In the genomic region with DNA sequence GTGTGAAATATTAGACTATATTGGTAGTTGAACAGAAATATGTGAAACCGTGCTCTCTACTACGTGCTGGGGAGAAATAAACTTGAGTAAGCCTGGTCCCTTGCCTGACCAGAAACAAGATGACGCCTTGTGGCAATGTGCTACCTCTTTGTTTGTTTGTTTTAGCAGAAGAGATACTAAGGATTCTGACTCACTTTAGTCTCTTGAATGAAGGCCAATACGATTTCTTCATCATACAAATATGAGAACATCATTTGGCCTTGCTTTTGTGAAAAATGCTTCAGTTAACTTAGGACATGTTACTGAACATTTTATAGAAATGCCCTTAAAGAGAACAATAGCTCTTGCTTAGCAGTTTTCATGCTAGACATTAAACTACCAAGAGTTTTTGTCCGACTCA, we compare ENCODE assay signal across 21 mouse cellular contexts.
DNase-seq lines count a peak whose midpoint lies in the region; ATAC-seq and TF ChIP-seq lines count a peak whose summit lies in the region.
"Had no signal": no experiment of that assay in that cellular context is flagged by ENCODE, and none has a peak within 500 bp of the region (broad histone marks: within the 10 kb centered on the region; RNA-seq: fewer than 3 reads in every experiment).

No protein-coding gene starts in this region.

- DNase-seq in lung, postnatal 0 days (ENCODE audit: low spot score): peak; percentile 14
- no peak for DNase-seq in lung, adult 18-20 months
- DNase-seq in 3T3-L1 (ENCODE audit: low read depth, low spot score): peak; percentile 67
- peak; percentile 6 for DNase-seq in Muller cell, postnatal 12 days (ENCODE audit: inconsistent ontology term)
- DNase-seq in fibroblast of lung, adult 2 months (ENCODE audit: low read depth): peak; percentile 3
- DNase-seq in embryonic facial prominence, embryonic 10.5 days (ENCODE audit: low spot score): no peak
- DNase-seq in urinary bladder, postnatal 4 days (ENCODE audit: low spot score in 2 of 2): no peak
- DNase-seq: adrenal gland, postnatal 10 days; cerebellum, adult 11-12 months; cerebellum, adult 2 months; cerebellum, adult 9-10 months; cerebellum, postnatal 25 days; forebrain, postnatal 0 days had no signal

- ATAC-seq in lung, postnatal 0 days: no peak
- no peak for ATAC-seq in kidney, embryonic 14.5 days (ENCODE audit: low FRiP score, low TSS enrichment)
- ATAC-seq: forebrain, embryonic 13.5 days; forebrain, embryonic 15.5 days; forebrain, postnatal 0 days had no signal

- H3K36me3 ChIP-seq in lung, postnatal 0 days (ENCODE audit: insufficient read depth, low read length): no peaks in the 10 kb centered on the region
- H3K36me3 ChIP-seq in embryonic facial prominence, embryonic 10.5 days (replicated peaks): no peaks in the 10 kb centered on the region
- no peaks in the 10 kb centered on the region for H3K36me3 ChIP-seq in kidney, embryonic 14.5 days (ENCODE audit: control insufficient read depth, insufficient read depth, low read length)
- H3K36me3 ChIP-seq: embryonic facial prominence, embryonic 13.5 days; embryonic facial prominence, embryonic 15.5 days; forebrain, embryonic 15.5 days; G1E had no signal

- H3K4me3 ChIP-seq in lung, postnatal 0 days (ENCODE audit: low read depth, low read length): no peak overlapping the region
- H3K4me3 ChIP-seq in embryonic facial prominence, embryonic 10.5 days: no peak overlapping the region
- no peak overlapping the region for H3K4me3 ChIP-seq in kidney, embryonic 14.5 days (ENCODE audit: low read length)
- H3K4me3 ChIP-seq: embryonic facial prominence, embryonic 13.5 days; embryonic facial prominence, embryonic 15.5 days; erythroblast, embryonic 14.5 days; forebrain, embryonic 13.5 days; forebrain, embryonic 15.5 days had no signal

- H3K27me3 ChIP-seq in lung, postnatal 0 days (replicated peaks; ENCODE audit: insufficient read depth, low read length): no peaks in the 10 kb centered on the region
- H3K27me3 ChIP-seq in embryonic facial prominence, embryonic 10.5 days (replicated peaks; ENCODE audit: low read depth, poor library complexity, severe bottlenecking): no peaks in the 10 kb centered on the region
- no peaks in the 10 kb centered on the region for H3K27me3 ChIP-seq in kidney, embryonic 14.5 days (ENCODE audit: control insufficient read depth, insufficient read depth, low read length)
- H3K27me3 ChIP-seq: CH12.LX; embryonic facial prominence, embryonic 13.5 days; embryonic facial prominence, embryonic 15.5 days; forebrain, embryonic 13.5 days; forebrain, embryonic 15.5 days had no signal

- no peaks in the 10 kb centered on the region for H3K4me1 ChIP-seq in lung, postnatal 0 days (ENCODE audit: insufficient read depth, low read depth, low read length)
- H3K4me1 ChIP-seq in embryonic facial prominence, embryonic 10.5 days: no peaks in the 10 kb centered on the region
- no peaks in the 10 kb centered on the region for H3K4me1 ChIP-seq in kidney, embryonic 14.5 days (ENCODE audit: control insufficient read depth, insufficient read depth, low read length)
- H3K4me1 ChIP-seq: embryonic facial prominence, embryonic 13.5 days; embryonic facial prominence, embryonic 15.5 days; forebrain, embryonic 13.5 days; forebrain, embryonic 15.5 days had no signal

- TF ChIP-seq CTCF in lung, postnatal 0 days (IDR thresholded peaks at IDR 0.05): no peak

- H3K9me3 ChIP-seq in lung, postnatal 0 days (ENCODE audit: low read length): no peaks in the 10 kb centered on the region
- H3K9me3 ChIP-seq in embryonic facial prominence, embryonic 10.5 days: no peaks in the 10 kb centered on the region
- H3K9me3 ChIP-seq in kidney, embryonic 14.5 days (ENCODE audit: control insufficient read depth, low read length): no peaks in the 10 kb centered on the region
- H3K9me3 ChIP-seq: embryonic facial prominence, embryonic 13.5 days; embryonic facial prominence, embryonic 15.5 days; forebrain, embryonic 13.5 days; forebrain, embryonic 15.5 days; G1E had no signal

- TF ChIP-seq EP300 in lung, postnatal 0 days (IDR thresholded peaks at IDR 0.05): no peak

- no peak overlapping the region for H3K27ac ChIP-seq in lung, postnatal 0 days (ENCODE audit: low read length)
- H3K27ac ChIP-seq in embryonic facial prominence, embryonic 10.5 days (replicated peaks): no peak overlapping the region
- no peak overlapping the region for H3K27ac ChIP-seq in kidney, embryonic 14.5 days (ENCODE audit: low read depth, low read length)
- H3K27ac ChIP-seq: embryonic facial prominence, embryonic 13.5 days; embryonic facial prominence, embryonic 15.5 days; forebrain, embryonic 13.5 days; forebrain, embryonic 15.5 days had no signal

- 75% methylated on average over 5 of the region's 5 CpGs for WGBS in lung, postnatal 0 days
- 86% methylated on average over 5 of the region's 5 CpGs for WGBS in embryonic facial prominence, embryonic 10.5 days
- 84% methylated on average over 5 of the region's 5 CpGs for WGBS in kidney, embryonic 14.5 days

- no peak overlapping the region for H3K4me2 ChIP-seq in lung, postnatal 0 days (replicated peaks; ENCODE audit: low read depth, low read length)
- no peak overlapping the region for H3K4me2 ChIP-seq in kidney, embryonic 14.5 days (replicated peaks; ENCODE audit: low read depth, low read length)
- H3K4me2 ChIP-seq: embryonic facial prominence, embryonic 13.5 days; embryonic facial prominence, embryonic 15.5 days; forebrain, embryonic 13.5 days; forebrain, embryonic 15.5 days had no signal

- no peak overlapping the region for H3K9ac ChIP-seq in lung, postnatal 0 days (replicated peaks; ENCODE audit: low read depth)
- no peak overlapping the region for H3K9ac ChIP-seq in kidney, embryonic 14.5 days (ENCODE audit: low read depth, low read length)
- H3K9ac ChIP-seq: embryonic facial prominence, embryonic 13.5 days; embryonic facial prominence, embryonic 15.5 days; forebrain, embryonic 13.5 days; forebrain, embryonic 15.5 days; forebrain, postnatal 0 days had no signal

Comparison
In these comparisons a context has a peak if more than half of its experiments do, and no peak if none do; other contexts are left out.
1. DNase-seq: peak in lung, postnatal 0 days (single experiment), 3T3-L1 (single experiment), Muller cell, postnatal 12 days (single experiment) and fibroblast of lung, adult 2 months (single experiment); none in lung, adult 18-20 months (0 of 2), embryonic facial prominence, embryonic 10.5 days (single experiment) and urinary bladder, postnatal 4 days (0 of 2).